Mouse (Mus musculus) liver, embryonic 15.5 days (tissue): ENCODE measurements at regions not wholly inside any gene's neighbourhood (a gene's known extent, or its start where the extent isn't known, plus 50 kb on each side); places are given as distances from the start of the nearest gene placed in this dataset.

ENCODE experiments used
- ATAC-seq: fragments of 200-750 bp; cut with Nextera tagmentation; 2 replicates; pipeline ENCODE4 v1.8.0; 2017; ENCODE audit warnings: moderate number of reproducible peaks, mild to moderate bottlenecking, moderate library complexity; ENCODE audit not compliant: insufficient read depth
- H3K27ac ChIP-seq: fragments of 300-500 bp; sonication (generic); replicated peaks from 2 replicates; pipeline ENCODE4 v1.5.1; 2015; ENCODE audit warnings: mild to moderate bottlenecking, inconsistent platforms
- H3K27me3 ChIP-seq: fragments of 300-500 bp; sonication (generic); 2 replicates; pipeline ENCODE4 v1.6.1; 2015; ENCODE audit warnings: mild to moderate bottlenecking, inconsistent platforms
- H3K36me3 ChIP-seq: fragments of 300-500 bp; sonication (generic); replicated peaks from 2 replicates; pipeline ENCODE4 v1.6.1; 2015; ENCODE audit warnings: moderate library complexity, mild to moderate bottlenecking, inconsistent platforms
- H3K4me1 ChIP-seq: fragments of 300-500 bp; sonication (generic); replicated peaks from 2 replicates; pipeline ENCODE4 v1.6.1; 2015; ENCODE audit warnings: inconsistent platforms
- H3K4me2 ChIP-seq: fragments of 300-500 bp; sonication (generic); 2 replicates; pipeline ENCODE4 v1.6.1; 2015; ENCODE audit warnings: moderate library complexity, mild to moderate bottlenecking, inconsistent platforms
- H3K4me3 ChIP-seq: fragments of 300-500 bp; sonication (generic); replicated peaks from 2 replicates; pipeline ENCODE4 v1.5.1; 2015; ENCODE audit warnings: mild to moderate bottlenecking, inconsistent platforms
- H3K9ac ChIP-seq: fragments of 300-500 bp; sonication (generic); 2 replicates; pipeline ENCODE4 v1.6.1; 2015; ENCODE audit warnings: moderate library complexity, mild to moderate bottlenecking, inconsistent platforms
- H3K9me3 ChIP-seq: fragments of 300-500 bp; sonication (generic); replicated peaks from 2 replicates; pipeline ENCODE4 v1.6.1; 2016; ENCODE audit warnings: inconsistent platforms
- WGBS: fragments of 180-500 bp; shearing (Covaris S2); methylation state at CpG from one replicate; pipeline ENCODE4 v1.1.7; 2015; ENCODE audit warnings: mixed read lengths; ENCODE audit not compliant: insufficient replicate concordance; 5-methylcytosine and 5-hydroxymethylcytosine counted together

DNA sequence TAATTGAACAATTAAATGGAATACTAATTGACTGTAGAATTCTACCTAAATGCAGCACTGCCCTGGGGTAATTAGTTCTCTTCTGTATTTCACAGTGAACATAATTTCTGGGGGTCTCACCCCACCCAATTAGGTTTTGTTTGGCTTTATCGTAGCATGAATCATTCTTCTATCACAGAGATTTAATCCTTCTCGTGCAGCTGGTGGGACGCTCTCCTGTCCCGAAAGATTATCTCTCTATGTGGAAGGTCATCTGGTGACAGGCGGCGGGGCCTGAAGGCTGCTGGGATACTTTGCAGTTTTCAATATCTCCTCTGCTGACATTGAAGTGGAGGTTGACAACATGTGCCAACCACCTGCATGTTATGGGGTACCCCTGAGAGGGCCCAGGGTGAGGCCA, 493.8 kb upstream of the Cdh4 start:
- Histone ChIP-seq H3K4me3 (no peak overlapping the region), H3K4me1 (no peaks in the 10 kb centered on the region), H3K9me3 (no peaks in the 10 kb centered on the region), H3K9ac (no peak overlapping the region), H3K27ac (no peak overlapping the region), H3K36me3 (no peaks in the 10 kb centered on the region), H3K27me3 (no peaks in the 10 kb centered on the region), H3K4me2 (no peak overlapping the region)
- no peak for ATAC-seq
- 72% methylated on average over 6 of the region's 6 CpGs for WGBS

DNA sequence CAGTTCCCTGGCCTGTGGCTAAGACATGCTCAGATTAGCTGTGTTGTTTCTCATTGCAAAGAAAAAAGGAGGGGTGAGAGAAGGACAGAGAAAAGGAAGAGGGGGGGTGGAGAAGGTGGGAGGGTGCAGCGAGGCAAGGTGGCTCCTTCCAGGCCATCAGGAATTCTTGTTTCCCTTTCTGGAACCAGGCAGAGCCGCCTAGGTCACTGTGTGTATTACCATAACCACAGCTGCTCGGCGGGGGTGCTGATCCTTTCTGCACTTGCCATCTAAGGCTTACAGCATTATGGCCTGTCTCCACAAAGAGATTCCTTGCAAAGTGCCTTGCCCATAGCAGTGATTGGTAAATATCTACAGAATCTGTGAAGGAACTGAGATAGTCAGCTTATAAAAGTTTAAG, 493.1 kb upstream of the Cdh4 start:
- H3K27ac ChIP-seq: no peak overlapping the region
- no peak overlapping the region for H3K4me2 ChIP-seq

DNA sequence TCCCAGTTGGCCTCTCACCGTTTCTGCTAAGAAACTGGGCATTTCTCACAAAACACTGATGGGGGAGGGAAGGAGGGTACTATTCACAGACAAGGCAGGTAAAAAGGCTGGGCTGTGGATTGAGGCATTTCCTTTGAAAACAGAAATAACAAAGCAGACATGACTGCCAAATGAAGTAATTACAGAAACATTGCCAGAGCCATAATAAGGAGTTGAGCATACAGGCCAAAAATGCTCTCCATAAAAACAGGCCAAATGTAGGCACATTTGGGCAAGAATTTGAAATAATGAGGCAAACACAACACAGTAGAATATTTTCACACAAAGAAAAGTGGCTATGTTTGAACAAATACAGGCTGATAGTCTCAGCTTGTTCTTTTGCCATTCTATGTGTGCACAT, 491.9 kb upstream of the Cdh4 start:
- Histone ChIP-seq H3K4me2 (no peak overlapping the region), H3K27ac (no peak overlapping the region), H3K36me3 (no peaks in the 10 kb centered on the region), H3K4me3 (no peak overlapping the region), H3K9ac (no peak overlapping the region), H3K27me3 (no peaks in the 10 kb centered on the region), H3K4me1 (no peaks in the 10 kb centered on the region), H3K9me3 (no peaks in the 10 kb centered on the region)
- WGBS: 35% methylated on average over 1 of the region's 1 CpGs
- no peak for ATAC-seq

More for the DNA sequence above, 493.1 kb upstream of the Cdh4 start:
- no peak for ATAC-seq
- Histone ChIP-seq H3K36me3 (no peaks in the 10 kb centered on the region), H3K4me1 (no peaks in the 10 kb centered on the region), H3K9me3 (no peaks in the 10 kb centered on the region), H3K4me3 (no peak overlapping the region), H3K9ac (no peak overlapping the region), H3K27me3 (no peaks in the 10 kb centered on the region)
- WGBS: 34% methylated on average over 4 of the region's 4 CpGs

DNA sequence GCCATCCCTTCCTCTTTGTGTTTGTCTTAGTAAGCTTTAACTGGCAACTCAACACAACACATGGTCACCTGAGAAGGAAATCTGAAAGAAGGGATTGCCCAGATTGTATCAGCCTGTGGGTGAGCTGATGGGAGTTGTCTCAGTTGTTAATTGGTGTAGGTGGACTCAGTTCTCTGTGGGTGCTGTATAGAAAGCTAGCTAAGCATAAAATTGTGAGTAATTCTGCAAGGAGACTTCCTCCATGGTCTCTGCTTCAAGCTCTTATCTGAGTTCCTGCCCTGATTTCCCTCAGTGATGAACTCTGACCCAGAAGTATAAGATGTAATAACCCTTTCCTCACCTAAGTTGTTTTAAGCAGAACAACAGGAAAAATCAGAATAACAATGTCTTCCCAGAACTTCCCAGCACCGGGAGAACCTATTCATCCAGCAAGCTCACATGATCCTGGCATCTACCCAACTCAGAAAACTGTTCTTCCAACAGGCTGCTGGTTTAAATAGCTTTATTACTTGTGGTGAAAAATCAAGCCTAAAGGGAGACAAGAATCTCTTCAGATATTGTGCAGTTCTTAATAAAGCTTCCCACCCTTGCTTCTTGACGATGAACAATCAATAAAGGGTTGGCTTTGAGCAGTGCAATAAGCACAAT, 487.7 kb upstream of the Cdh4 start:
- Histone ChIP-seq H3K4me1 (no peaks in the 10 kb centered on the region), H3K36me3 (no peaks in the 10 kb centered on the region), H3K27me3 (no peaks in the 10 kb centered on the region), H3K4me2 (no peak overlapping the region), H3K27ac (no peak overlapping the region), H3K9me3 (no peaks in the 10 kb centered on the region), H3K4me3 (no peak overlapping the region), H3K9ac (no peak overlapping the region)
- whole genome bisulfite sequencing: 43% methylated on average over 2 of the region's 2 CpGs
- no peak for ATAC-seq

DNA sequence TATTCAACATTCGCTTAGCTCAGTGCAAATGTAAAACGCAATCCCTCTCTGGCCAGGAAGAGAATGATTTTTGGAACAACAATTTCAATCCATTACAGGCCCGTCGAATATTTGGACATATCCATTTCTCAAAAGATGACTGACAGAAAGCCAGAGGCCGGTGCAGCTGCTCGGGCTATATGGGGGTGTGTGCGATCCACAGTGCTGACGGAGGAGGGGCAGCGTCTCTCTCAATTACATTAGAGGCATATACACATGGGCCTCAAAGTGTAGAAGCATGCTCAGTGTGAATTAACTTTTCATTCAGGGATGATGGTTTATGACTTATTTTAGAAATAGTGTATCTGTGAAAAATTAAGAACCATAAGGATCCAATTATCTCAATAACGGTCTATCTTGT, 483.4 kb upstream of the Cdh4 start:
- Histone ChIP-seq H3K27me3 (no peaks in the 10 kb centered on the region), H3K4me2 (no peak overlapping the region), H3K4me1 (no peaks in the 10 kb centered on the region), H3K9ac (no peak overlapping the region), H3K9me3 (no peaks in the 10 kb centered on the region), H3K27ac (no peak overlapping the region), H3K36me3 (no peaks in the 10 kb centered on the region), H3K4me3 (no peak overlapping the region)
- WGBS: 73% methylated on average over 10 of the region's 10 CpGs
- ATAC-seq: no peak

DNA sequence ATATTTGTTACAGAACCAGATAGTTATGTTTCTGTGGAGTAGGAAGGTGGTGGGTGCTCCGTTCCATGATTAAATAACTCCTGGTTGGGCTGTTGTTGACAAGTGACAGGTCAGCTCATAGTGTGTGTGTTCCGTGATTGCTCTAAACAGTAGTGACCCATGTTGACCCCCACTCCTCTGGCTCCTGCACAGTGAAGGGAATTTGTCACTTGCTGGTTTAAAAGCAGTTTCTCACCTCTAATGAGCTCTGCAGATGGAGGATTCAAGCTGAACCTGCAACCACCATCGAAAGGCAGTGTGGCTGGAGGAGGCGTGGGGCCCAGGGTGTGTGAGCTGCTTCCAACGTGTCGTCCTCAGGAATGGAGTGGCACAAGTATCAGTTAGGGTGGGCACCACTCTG, 482.6 kb upstream of the Cdh4 start:
- Histone ChIP-seq H3K9ac (no peak overlapping the region), H3K4me2 (no peak overlapping the region), H3K27me3 (no peaks in the 10 kb centered on the region), H3K4me1 (no peaks in the 10 kb centered on the region), H3K36me3 (no peaks in the 10 kb centered on the region), H3K27ac (no peak overlapping the region), H3K9me3 (no peaks in the 10 kb centered on the region), H3K4me3 (no peak overlapping the region)
- 55% methylated on average over 6 of the region's 6 CpGs for WGBS
- ATAC-seq: no peak

DNA sequence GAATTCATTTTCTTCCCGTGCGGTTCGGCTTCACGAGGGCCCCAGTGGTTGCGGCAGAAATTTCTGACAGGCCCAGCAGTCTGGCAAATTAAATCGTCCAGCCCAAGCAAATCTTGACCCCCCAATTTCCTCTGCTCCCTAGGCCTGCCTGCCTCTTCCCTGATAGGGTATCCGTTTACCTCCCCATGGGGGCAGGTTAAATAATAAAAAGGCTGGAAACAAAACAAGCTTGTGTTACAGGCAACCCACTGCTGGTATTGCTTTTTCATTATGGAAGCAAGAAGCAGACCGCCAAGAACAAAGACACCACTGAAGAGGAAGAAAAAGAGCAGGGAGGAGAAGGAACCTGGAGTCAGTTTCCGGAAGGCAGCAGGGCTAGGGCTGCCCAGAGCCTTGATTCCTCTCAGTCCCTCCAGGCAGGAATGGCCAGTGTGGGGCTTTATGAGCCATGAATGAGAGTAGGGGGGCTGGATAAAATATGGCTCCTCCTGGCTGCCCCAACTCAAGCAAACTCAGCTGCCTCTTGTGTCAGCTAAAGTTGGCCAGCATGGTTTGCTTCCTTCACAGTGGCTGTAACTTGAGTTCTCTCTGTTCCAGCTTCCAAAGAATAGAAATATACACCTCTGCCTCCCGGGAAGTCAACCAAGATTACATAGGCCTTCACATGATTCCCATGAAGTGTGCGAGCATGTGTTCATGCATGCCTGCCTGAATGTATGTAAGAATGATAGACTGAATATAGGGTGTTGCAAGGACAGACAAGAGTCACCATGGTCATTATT, 474.5 kb upstream of the Cdh4 start:
- ATAC-seq: no peak

DNA sequence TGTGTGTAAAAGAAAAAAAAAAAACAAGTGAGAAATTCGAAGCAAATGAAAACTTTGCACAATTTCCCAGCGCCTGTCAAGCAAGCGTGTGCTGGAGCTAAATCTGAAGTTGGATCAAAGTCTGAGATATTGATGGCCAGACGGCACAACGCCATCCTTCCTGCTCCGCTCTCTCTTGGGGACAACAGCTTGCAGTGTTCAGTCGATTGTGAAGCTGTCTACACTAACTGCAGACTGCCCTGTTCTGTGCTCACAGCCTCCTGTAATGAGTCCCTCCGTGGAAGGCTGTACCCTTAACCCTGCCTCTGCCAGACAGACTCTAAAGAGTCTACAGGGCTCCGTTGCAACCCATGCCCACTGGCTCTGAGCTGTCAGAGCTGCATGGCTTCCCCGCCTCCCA, 472.5 kb upstream of the Cdh4 start:
- no peak for ATAC-seq
- Histone ChIP-seq H3K4me2 (no peak overlapping the region), H3K4me3 (no peak overlapping the region), H3K9ac (no peak overlapping the region), H3K27ac (no peak overlapping the region), H3K27me3 (no peaks in the 10 kb centered on the region), H3K4me1 (no peaks in the 10 kb centered on the region), H3K9me3 (no peaks in the 10 kb centered on the region), H3K36me3 (no peaks in the 10 kb centered on the region)
- WGBS: 61% methylated on average over 10 of the region's 10 CpGs

More for the DNA sequence above, 474.5 kb upstream of the Cdh4 start:
- Histone ChIP-seq H3K27ac (no peak overlapping the region), H3K4me3 (no peak overlapping the region), H3K36me3 (no peaks in the 10 kb centered on the region), H3K27me3 (no peaks in the 10 kb centered on the region), H3K4me1 (no peaks in the 10 kb centered on the region), H3K4me2 (no peak overlapping the region), H3K9ac (no peak overlapping the region), H3K9me3 (no peaks in the 10 kb centered on the region)
- 66% methylated on average over 11 of the region's 11 CpGs for WGBS

DNA sequence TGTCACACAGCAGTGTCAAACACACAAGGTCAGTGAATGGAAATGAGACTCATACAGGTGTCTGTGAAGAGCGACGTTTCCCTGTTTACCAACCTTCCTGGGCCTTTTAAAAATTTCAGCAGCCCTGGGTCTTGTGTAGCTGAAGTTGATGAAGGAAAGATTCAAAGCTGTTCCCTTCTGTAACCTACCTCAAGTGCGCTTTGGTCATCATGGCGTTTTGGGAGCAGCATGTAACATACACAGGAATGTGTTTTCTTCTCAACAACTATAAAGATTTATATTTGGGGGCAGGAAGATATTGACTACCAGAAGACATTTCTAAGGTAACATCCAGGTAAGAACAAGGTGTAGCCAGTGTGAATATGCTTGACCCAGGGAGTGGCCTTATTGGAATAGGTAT, 466.9 kb upstream of the Cdh4 start:
- H3K27me3 ChIP-seq: no peaks in the 10 kb centered on the region
- H3K4me1 ChIP-seq: no peaks in the 10 kb centered on the region
- no peak overlapping the region for H3K9ac ChIP-seq
- H3K9me3 ChIP-seq: no peaks in the 10 kb centered on the region
- H3K27ac ChIP-seq: no peak overlapping the region
- no peak overlapping the region for H3K4me2 ChIP-seq
- WGBS: 71% methylated on average over 4 of the region's 4 CpGs
- H3K36me3 ChIP-seq: no peaks in the 10 kb centered on the region
- no peak for ATAC-seq
- no peak overlapping the region for H3K4me3 ChIP-seq

DNA sequence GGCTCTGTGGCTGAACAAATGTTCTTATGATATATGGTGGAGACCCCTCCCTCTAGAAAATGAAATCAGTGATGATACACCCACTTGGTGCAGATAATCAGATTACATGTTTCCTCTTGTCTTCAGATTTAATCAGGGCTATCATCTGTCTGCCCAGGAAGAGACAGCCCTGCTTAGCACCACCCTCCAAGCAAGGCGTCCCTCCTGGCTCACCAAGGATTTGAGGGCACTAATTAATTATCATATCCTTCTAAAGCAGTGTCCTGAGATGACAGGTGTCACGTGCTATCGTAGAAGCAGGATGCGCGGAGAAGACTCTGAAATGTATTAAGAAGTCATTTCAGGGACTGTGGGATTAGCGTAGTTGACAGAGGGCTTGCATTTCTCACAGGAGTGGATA, 466.2 kb upstream of the Cdh4 start:
- Histone ChIP-seq H3K27me3 (no peaks in the 10 kb centered on the region), H3K9ac (no peak overlapping the region), H3K4me2 (no peak overlapping the region), H3K4me3 (no peak overlapping the region), H3K4me1 (no peaks in the 10 kb centered on the region), H3K36me3 (no peaks in the 10 kb centered on the region), H3K9me3 (no peaks in the 10 kb centered on the region), H3K27ac (no peak overlapping the region)
- ATAC-seq: no peak
- WGBS: 67% methylated on average over 6 of the region's 6 CpGs

DNA sequence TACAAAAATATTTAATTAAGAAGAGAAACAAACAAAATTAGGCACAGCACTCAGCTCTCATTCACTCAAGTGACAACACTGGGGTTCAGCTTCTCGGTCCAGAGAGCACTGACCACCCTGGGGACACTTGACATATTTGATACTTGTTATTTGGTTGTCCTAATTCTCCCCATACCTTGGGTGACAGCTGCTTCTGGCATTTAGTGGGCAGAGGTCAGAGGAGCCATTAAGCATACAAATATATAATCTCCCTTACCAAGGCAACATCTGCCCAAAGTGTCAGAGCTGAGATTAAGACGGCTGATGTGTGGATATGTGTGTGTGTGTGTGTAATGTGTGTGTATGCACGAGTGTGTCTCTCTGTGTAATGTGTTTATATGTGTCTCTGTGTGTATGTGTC, 465.7 kb upstream of the Cdh4 start:
- no peak overlapping the region for H3K4me3 ChIP-seq
- H3K9ac ChIP-seq: no peak overlapping the region
- no peaks in the 10 kb centered on the region for H3K27me3 ChIP-seq
- ATAC-seq: no peak
- no peak overlapping the region for H3K4me2 ChIP-seq
- no peaks in the 10 kb centered on the region for H3K36me3 ChIP-seq
- WGBS: 52% methylated on average over 3 of the region's 3 CpGs
- no peaks in the 10 kb centered on the region for H3K4me1 ChIP-seq
- H3K9me3 ChIP-seq: no peaks in the 10 kb centered on the region
- no peak overlapping the region for H3K27ac ChIP-seq

DNA sequence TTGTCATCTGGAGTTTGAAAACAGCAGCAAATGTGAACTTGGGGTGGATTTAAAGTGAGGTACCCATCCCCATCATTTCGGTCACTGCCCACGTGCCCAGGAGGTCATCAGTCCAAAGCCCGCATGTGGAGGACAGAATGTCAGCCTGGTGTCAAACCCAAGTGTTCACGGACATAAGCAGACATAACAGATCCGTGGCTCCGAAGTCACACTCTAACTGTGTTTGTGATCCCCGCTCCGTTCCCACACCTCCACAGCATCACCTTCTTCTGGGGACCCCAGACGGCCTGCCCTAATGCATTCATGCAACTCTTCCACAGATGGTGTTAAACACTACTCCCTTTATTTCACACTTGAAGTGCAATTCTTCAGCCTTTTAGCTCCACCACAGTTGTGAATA, 462.8 kb upstream of the Cdh4 start:
- H3K27ac ChIP-seq: no peak overlapping the region
- WGBS: 76% methylated on average over 9 of the region's 9 CpGs
- H3K4me2 ChIP-seq: no peak overlapping the region
- no peak for ATAC-seq
- no peak overlapping the region for H3K9ac ChIP-seq
- H3K4me3 ChIP-seq: no peak overlapping the region
- H3K36me3 ChIP-seq: no peaks in the 10 kb centered on the region
- H3K4me1 ChIP-seq: no peaks in the 10 kb centered on the region
- H3K27me3 ChIP-seq: no peaks in the 10 kb centered on the region
- H3K9me3 ChIP-seq: no peaks in the 10 kb centered on the region
